In genomic region chr9:109896253-109897150, GRCm38 (mm10) we compare ENCODE assay signal across 17 mouse cellular contexts. TPM values are rescaled to one million over a fixed set of nuclear protein-coding genes. Genes with fewer than 3 reads are reported as not detected.
A peak's percentile ranks its signal among the peaks of the same experiment; 100 is the strongest.
DNase-seq lines count a peak whose midpoint lies in the region; ATAC-seq and TF ChIP-seq lines count a peak whose summit lies in the region.
"Had no signal": no experiment of that assay in that cellular context is flagged by ENCODE, and none has a peak within 500 bp of the region (broad histone marks: within the 10 kb centered on the region; RNA-seq: fewer than 3 reads in every experiment).

No protein-coding gene starts in this region.

- H3K4me3 ChIP-seq in liver, adult 2 months (ENCODE audit: insufficient read depth, low read depth, low read length): no peak overlapping the region
- H3K4me3 ChIP-seq in liver, embryonic 11.5 days (ENCODE audit: low read depth, low read length): no peak overlapping the region
- no peak overlapping the region for H3K4me3 ChIP-seq in intestine, embryonic 16.5 days (ENCODE audit: low read length)
- no peak overlapping the region for H3K4me3 ChIP-seq in stomach, postnatal 0 days (ENCODE audit: low read depth, low read length)
- no peak overlapping the region for H3K4me3 ChIP-seq in thymus, adult 2 months (ENCODE audit: control insufficient read depth, insufficient read depth, low read length)
- H3K4me3 ChIP-seq: embryonic facial prominence, embryonic 13.5 days; midbrain, embryonic 12.5 days; neural tube, embryonic 12.5 days; stomach, embryonic 15.5 days had no signal

- 26% methylated on average over 8 of the region's 8 CpGs for WGBS in liver, adult 2 months
- 77% methylated on average over 8 of the region's 8 CpGs for WGBS in liver, embryonic 11.5 days
- WGBS in intestine, embryonic 16.5 days: 76% methylated on average over 8 of the region's 8 CpGs
- 68% methylated on average over 8 of the region's 8 CpGs for WGBS in stomach, postnatal 0 days
- 87% methylated on average over 8 of the region's 8 CpGs for WGBS in thymus, adult 2 months

- ATAC-seq in liver, embryonic 11.5 days (replicated peaks; ENCODE audit: low FRiP score): no peak
- no peak for ATAC-seq in intestine, embryonic 16.5 days
- no peak for ATAC-seq in stomach, postnatal 0 days (ENCODE audit: low FRiP score, low TSS enrichment)
- ATAC-seq in megakaryocyte, adult 5-6 weeks (ENCODE audit: poor library complexity, severe bottlenecking): no peak
- ATAC-seq: forebrain, embryonic 14.5 days; hindbrain, postnatal 0 days had no signal

- no peak for TF ChIP-seq POLR2A in liver, adult 2 months (IDR thresholded peaks at IDR 0.05; ENCODE audit: extremely low read depth, insufficient read depth, low read length)
- TF ChIP-seq POLR2A in thymus, adult 2 months (IDR thresholded peaks at IDR 0.05; ENCODE audit: control insufficient read depth, extremely low read depth, insufficient read depth, low read length, poor library complexity): no peak

- H3K27me3 ChIP-seq in liver, adult 2 months (ENCODE audit: control insufficient read depth, insufficient read depth, low read length): no peaks in the 10 kb centered on the region
- H3K27me3 ChIP-seq in liver, embryonic 11.5 days (replicated peaks; ENCODE audit: control insufficient read depth, insufficient read depth, low read length): no peaks in the 10 kb centered on the region
- H3K27me3 ChIP-seq in intestine, embryonic 16.5 days (replicated peaks; ENCODE audit: control insufficient read depth, insufficient read depth, low read length): no peaks in the 10 kb centered on the region
- H3K27me3 ChIP-seq in stomach, postnatal 0 days (ENCODE audit: control insufficient read depth, insufficient read depth, low read length): no peaks in the 10 kb centered on the region
- no peaks in the 10 kb centered on the region for H3K27me3 ChIP-seq in thymus, adult 2 months (ENCODE audit: control insufficient read depth, insufficient read depth, low read length)
- H3K27me3 ChIP-seq: embryonic facial prominence, embryonic 13.5 days; midbrain, embryonic 12.5 days; neural tube, embryonic 12.5 days; stomach, embryonic 15.5 days had no signal

- H3K4me1 ChIP-seq in liver, adult 2 months (ENCODE audit: control insufficient read depth, insufficient read depth, low read length): peaks cover 16% of the 10 kb centered on the region
- H3K4me1 ChIP-seq in liver, embryonic 11.5 days (replicated peaks; ENCODE audit: control insufficient read depth, insufficient read depth, low read length): no peaks in the 10 kb centered on the region
- H3K4me1 ChIP-seq in intestine, embryonic 16.5 days (ENCODE audit: control insufficient read depth, insufficient read depth, low read length): peaks cover 22% of the 10 kb centered on the region
- no peaks in the 10 kb centered on the region for H3K4me1 ChIP-seq in stomach, postnatal 0 days (replicated peaks; ENCODE audit: control insufficient read depth, insufficient read depth)
- H3K4me1 ChIP-seq in thymus, adult 2 months (replicated peaks; ENCODE audit: control insufficient read depth, insufficient read depth, low read length): no peaks in the 10 kb centered on the region
- H3K4me1 ChIP-seq: neural tube, embryonic 12.5 days had no signal

- H3K27ac ChIP-seq in liver, adult 2 months (replicated peaks; ENCODE audit: insufficient read depth, low read depth, low read length): peak overlapping the region; percentile 91
- no peak overlapping the region for H3K27ac ChIP-seq in liver, embryonic 11.5 days (ENCODE audit: low read depth, low read length)
- peak overlapping the region; percentile 66; the same call in 1 of the 2 replicates for H3K27ac ChIP-seq in intestine, embryonic 16.5 days (ENCODE audit: low read length)
- H3K27ac ChIP-seq in stomach, postnatal 0 days (replicated peaks): 0 out of 2 replicates have a peak overlapping the region, but pooled peaks have one; percentile 45
- H3K27ac ChIP-seq in thymus, adult 2 months (ENCODE audit: control insufficient read depth, insufficient read depth, low read length): no peak overlapping the region
- H3K27ac ChIP-seq: embryonic facial prominence, embryonic 13.5 days; hindbrain, postnatal 0 days; midbrain, embryonic 12.5 days; neural tube, embryonic 12.5 days; stomach, embryonic 15.5 days had no signal

- no peaks in the 10 kb centered on the region for H3K79me2 ChIP-seq in liver, adult 2 months (ENCODE audit: control insufficient read depth, insufficient read depth, low read length)

- no peak overlapping the region for H3K9ac ChIP-seq in liver, adult 2 months (ENCODE audit: low read depth, low read length)
- no peak overlapping the region for H3K9ac ChIP-seq in liver, embryonic 11.5 days (ENCODE audit: low read depth, low read length)
- H3K9ac ChIP-seq in intestine, embryonic 16.5 days (ENCODE audit: low read depth, low read length): no peak overlapping the region
- no peak overlapping the region for H3K9ac ChIP-seq in stomach, postnatal 0 days (ENCODE audit: low read length)
- H3K9ac ChIP-seq: embryonic facial prominence, embryonic 13.5 days; midbrain, embryonic 12.5 days; neural tube, embryonic 12.5 days; stomach, embryonic 15.5 days had no signal

- no peak for TF ChIP-seq CTCF in liver, adult 2 months (IDR thresholded peaks at IDR 0.05; ENCODE audit: low read depth, low read length)
- no peak for TF ChIP-seq CTCF in stomach, postnatal 0 days (IDR thresholded peaks at IDR 0.05; ENCODE audit: low read depth)
- TF ChIP-seq CTCF in thymus, adult 2 months (IDR thresholded peaks at IDR 0.05; ENCODE audit: borderline replicate concordance, control insufficient read depth, extremely low read depth, insufficient read depth, low read length, poor library complexity): no peak

- H3K36me3 ChIP-seq in liver, adult 2 months (ENCODE audit: control insufficient read depth, insufficient read depth, low read length): no peaks in the 10 kb centered on the region
- peaks cover 23% of the 10 kb centered on the region for H3K36me3 ChIP-seq in liver, embryonic 11.5 days (ENCODE audit: control insufficient read depth, insufficient read depth, low read length)
- H3K36me3 ChIP-seq in intestine, embryonic 16.5 days (ENCODE audit: control insufficient read depth, insufficient read depth, low read length): peaks cover 15% of the 10 kb centered on the region
- peaks cover 8% of the 10 kb centered on the region; the same call in 1 of the 2 replicates for H3K36me3 ChIP-seq in stomach, postnatal 0 days (ENCODE audit: control insufficient read depth, insufficient read depth, low read length)
- peaks cover 29% of the 10 kb centered on the region for H3K36me3 ChIP-seq in thymus, adult 2 months (ENCODE audit: control insufficient read depth, insufficient read depth, low read length)

- no peak overlapping the region for H3K4me2 ChIP-seq in liver, embryonic 11.5 days
- H3K4me2 ChIP-seq in intestine, embryonic 16.5 days (ENCODE audit: low read depth, low read length): no peak overlapping the region
- no peak overlapping the region for H3K4me2 ChIP-seq in stomach, postnatal 0 days (replicated peaks; ENCODE audit: low read depth)
- H3K4me2 ChIP-seq: embryonic facial prominence, embryonic 13.5 days; midbrain, embryonic 12.5 days; neural tube, embryonic 12.5 days; stomach, embryonic 15.5 days had no signal

- DNase-seq in cerebellum, adult 9-11 months: peak; percentile 26
- DNase-seq in cerebellum, adult 9-10 months: no peak
- DNase-seq in liver, adult 2 months (ENCODE audit: extremely low read depth, low read depth, low spot score): peak; percentile 82
- no peak for DNase-seq in liver, embryonic 11.5 days (ENCODE audit: low spot score)
- no peak for DNase-seq in stomach, postnatal 0 days (ENCODE audit: low spot score)
- DNase-seq in thymus, adult 2 months: no peak
- DNase-seq: cerebellum, postnatal 25 days; layer of hippocampus, adult 9-11 months; right cerebral cortex, adult 18-20 months had no signal

- TF ChIP-seq EP300 in stomach, postnatal 0 days (optimal IDR thresholded peaks at IDR 0.05): no peak

- H3K9me3 ChIP-seq in liver, embryonic 11.5 days (ENCODE audit: control insufficient read depth, low read length): no peaks in the 10 kb centered on the region
- no peaks in the 10 kb centered on the region for H3K9me3 ChIP-seq in intestine, embryonic 16.5 days (ENCODE audit: control insufficient read depth, low read length)
- H3K9me3 ChIP-seq in stomach, postnatal 0 days (ENCODE audit: control insufficient read depth, low read length): no peaks in the 10 kb centered on the region
- H3K9me3 ChIP-seq: embryonic facial prominence, embryonic 13.5 days; midbrain, embryonic 12.5 days; neural tube, embryonic 12.5 days; stomach, embryonic 15.5 days had no signal

RNA-seq across cellular contexts. Expression of gene Cdc25a, which starts 21.1 kb away (rescaled TPM):
- 0.92 and 2.1 TPM in 2 replicates for total RNA-seq in liver, adult 2 months (2014; rRNA removed)
- polyA plus RNA-seq in liver, adult 2 months (2012; rRNA removed): 0.73 and 0.87 TPM in 2 replicates
- polyA plus RNA-seq in liver, embryonic 11.5 days (2014; fragmentation: Nextera tagmentation; extraction: Ambion mirVana): 39.8 and 42.5 TPM in 2 replicates
- 31.2 and 31.3 TPM in 2 replicates for polyA plus RNA-seq in intestine, embryonic 16.5 days (2015; fragmentation: Nextera tagmentation; extraction: Ambion mirVana)
- 17.8 and 18.4 TPM in 2 replicates for polyA plus RNA-seq in stomach, postnatal 0 days (2015; fragmentation: Nextera tagmentation; extraction: Ambion mirVana)
- polyA plus RNA-seq in thymus, adult 2 months (2012; rRNA removed): 16.6 and 21.9 TPM in 2 replicates
- total RNA-seq in megakaryocyte, adult 5-6 weeks (2015): 12.7 and 13.5 TPM in 2 replicates
- 17.3 and 21.2 TPM in 2 replicates for total RNA-seq in megakaryocyte, adult 5-6 weeks (2017)

RNA-seq across cellular contexts. Expression of gene Map4, which starts 34.8 kb away (rescaled TPM):
- total RNA-seq in liver, adult 2 months (2014; rRNA removed): 16.8 and 19.3 TPM in 2 replicates
- polyA plus RNA-seq in liver, adult 2 months (2012; rRNA removed): 43.2 and 50.9 TPM in 2 replicates
- polyA plus RNA-seq in liver, embryonic 11.5 days (2014; fragmentation: Nextera tagmentation; extraction: Ambion mirVana): 30.4 and 33.0 TPM in 2 replicates
- polyA plus RNA-seq in intestine, embryonic 16.5 days (2015; fragmentation: Nextera tagmentation; extraction: Ambion mirVana): 52.8 and 57.2 TPM in 2 replicates
- 25.4 and 28.1 TPM in 2 replicates for polyA plus RNA-seq in stomach, postnatal 0 days (2015; fragmentation: Nextera tagmentation; extraction: Ambion mirVana)
- 420 and 463 TPM in 2 replicates for polyA plus RNA-seq in thymus, adult 2 months (2012; rRNA removed)
- 74.3 and 82.8 TPM in 2 replicates for total RNA-seq in megakaryocyte, adult 5-6 weeks (2015)
- total RNA-seq in megakaryocyte, adult 5-6 weeks (2017): 50.0 and 55.3 TPM in 2 replicates

RNA-seq across cellular contexts. Expression of gene Camp, which starts 47.1 kb away (rescaled TPM):
- total RNA-seq in liver, adult 2 months (2014; rRNA removed): not detected in 2 replicates
- polyA plus RNA-seq in liver, adult 2 months (2012; rRNA removed): 0.17 and 0.45 TPM in 2 replicates
- 13.5 and 15.8 TPM in 2 replicates for polyA plus RNA-seq in liver, embryonic 11.5 days (2014; fragmentation: Nextera tagmentation; extraction: Ambion mirVana)
- 1.9 and 3.5 TPM in 2 replicates for polyA plus RNA-seq in intestine, embryonic 16.5 days (2015; fragmentation: Nextera tagmentation; extraction: Ambion mirVana)
- polyA plus RNA-seq in stomach, postnatal 0 days (2015; fragmentation: Nextera tagmentation; extraction: Ambion mirVana): 1.5 and 2.2 TPM in 2 replicates
- polyA plus RNA-seq in thymus, adult 2 months (2012; rRNA removed): 14.2 and 22.2 TPM in 2 replicates
- total RNA-seq in megakaryocyte, adult 5-6 weeks (2015): 1,595 and 1,972 TPM in 2 replicates
- 1,104 and 1,348 TPM in 2 replicates for total RNA-seq in megakaryocyte, adult 5-6 weeks (2017)
- polyA plus RNA-seq: forebrain, embryonic 14.5 days had no signal

Comparison
In these comparisons a context has a peak if more than half of its experiments do, and no peak if none do; other contexts are left out.
1. DNase-seq: peak in cerebellum, adult 9-11 months (single experiment) and liver, adult 2 months (single experiment); none in cerebellum, adult 9-10 months (single experiment), liver, embryonic 11.5 days (single experiment), stomach, postnatal 0 days (single experiment) and thymus, adult 2 months (single experiment).
2. H3K27ac ChIP-seq: peak in liver, adult 2 months (single experiment), intestine, embryonic 16.5 days (single experiment) and stomach, postnatal 0 days (single experiment); none in liver, embryonic 11.5 days (single experiment) and thymus, adult 2 months (single experiment).